Mouse (Mus musculus): ENCODE results near the gene Lysmd4. TPM values are rescaled to one million over a fixed set of nuclear protein-coding genes. Genes with fewer than 3 reads are reported as not detected.

Gene Lysmd4
- polyA plus RNA-seq, 1 experiment: 5.6 TPM

- Histone ChIP-seq H3K4me3 (ENCODE audit: insufficient read depth, low read length) (no peak overlapping the region), H3K27ac (ENCODE audit: insufficient read depth, low read depth, low read length) (no peak overlapping the region), H3K4me1 (ENCODE audit: control insufficient read depth, insufficient read depth, low read length) (no peaks in the 10 kb centered on the region)
- TF ChIP-seq POLR2A (IDR thresholded peaks at IDR 0.05; ENCODE audit: borderline replicate concordance, low read depth, low read length): no peak
- no peak for TF ChIP-seq CTCF (IDR thresholded peaks at IDR 0.05; ENCODE audit: low read depth, low read length)
Observed at GRCm38 (mm10) chr7:67210004-67210833, 12.1 kb upstream of the Lysmd4 start.

GRCm38 (mm10) chr7:67211341-67211740, 11.0 kb upstream of the Lysmd4 start:
- no peaks in the 10 kb centered on the region for H3K4me1 ChIP-seq (ENCODE audit: control insufficient read depth, insufficient read depth, low read length)
- TF ChIP-seq POLR2A (IDR thresholded peaks at IDR 0.05; ENCODE audit: borderline replicate concordance, low read depth, low read length) (no peak), CTCF (IDR thresholded peaks at IDR 0.05; ENCODE audit: low read depth, low read length) (no peak)
- H3K27ac ChIP-seq (ENCODE audit: insufficient read depth, low read depth, low read length): no peak overlapping the region
- no peak overlapping the region for H3K4me3 ChIP-seq (ENCODE audit: insufficient read depth, low read length)

GRCm38 (mm10) chr7:67211971-67212370, 10.4 kb upstream of the Lysmd4 start:
- H3K27ac ChIP-seq (ENCODE audit: insufficient read depth, low read depth, low read length): no peak overlapping the region
- no peak for TF ChIP-seq CTCF (IDR thresholded peaks at IDR 0.05; ENCODE audit: low read depth, low read length)
- H3K4me3 ChIP-seq (ENCODE audit: insufficient read depth, low read length): no peak overlapping the region
- H3K4me1 ChIP-seq (ENCODE audit: control insufficient read depth, insufficient read depth, low read length): no peaks in the 10 kb centered on the region

- TF ChIP-seq CTCF (IDR thresholded peaks at IDR 0.05; ENCODE audit: low read depth, low read length): no peak
- TF ChIP-seq POLR2A (IDR thresholded peaks at IDR 0.05; ENCODE audit: borderline replicate concordance, low read depth, low read length): no peak
- no peaks in the 10 kb centered on the region for H3K4me1 ChIP-seq (ENCODE audit: control insufficient read depth, insufficient read depth, low read length)
- no peak overlapping the region for H3K4me3 ChIP-seq (ENCODE audit: insufficient read depth, low read length)
- H3K27ac ChIP-seq (ENCODE audit: insufficient read depth, low read depth, low read length): no peak overlapping the region
Observed at GRCm38 (mm10) chr7:67213589-67213988, 8.8 kb upstream of the Lysmd4 start.

- Histone ChIP-seq H3K4me1 (ENCODE audit: control insufficient read depth, insufficient read depth, low read length) (no peaks in the 10 kb centered on the region), H3K4me3 (ENCODE audit: insufficient read depth, low read length) (no peak overlapping the region), H3K27ac (ENCODE audit: insufficient read depth, low read depth, low read length) (no peak overlapping the region)
- TF ChIP-seq CTCF (IDR thresholded peaks at IDR 0.05; ENCODE audit: low read depth, low read length) (no peak), POLR2A (IDR thresholded peaks at IDR 0.05; ENCODE audit: borderline replicate concordance, low read depth, low read length) (no peak)
Observed at GRCm38 (mm10) chr7:67216351-67216750, 6.0 kb upstream of the Lysmd4 start.

GRCm38 (mm10) chr7:67217025-67217424, 5.3 kb upstream of the Lysmd4 start:
- no peaks in the 10 kb centered on the region; the same call in 1 of the 2 replicates for H3K4me1 ChIP-seq (ENCODE audit: control insufficient read depth, insufficient read depth, low read length)
- H3K27ac ChIP-seq (ENCODE audit: insufficient read depth, low read depth, low read length): no peak overlapping the region
- peak; percentile 77 for TF ChIP-seq CTCF (IDR thresholded peaks at IDR 0.05; ENCODE audit: low read depth, low read length)
- TF ChIP-seq POLR2A (IDR thresholded peaks at IDR 0.05; ENCODE audit: borderline replicate concordance, low read depth, low read length): no peak
- H3K4me3 ChIP-seq (ENCODE audit: insufficient read depth, low read length): no peak overlapping the region

GRCm38 (mm10) chr7:67225943-67226625, 3.7 kb downstream of the Lysmd4 start:
- no peak overlapping the region for H3K27ac ChIP-seq (ENCODE audit: insufficient read depth, low read depth, low read length)
- no peak for TF ChIP-seq POLR2A (IDR thresholded peaks at IDR 0.05; ENCODE audit: borderline replicate concordance, low read depth, low read length)
- no peak for TF ChIP-seq CTCF (IDR thresholded peaks at IDR 0.05; ENCODE audit: low read depth, low read length)
- H3K4me1 ChIP-seq (ENCODE audit: control insufficient read depth, insufficient read depth, low read length): peaks cover 7% of the 10 kb centered on the region
- H3K4me3 ChIP-seq (ENCODE audit: insufficient read depth, low read length): no peak overlapping the region

- Histone ChIP-seq H3K4me1 (ENCODE audit: control insufficient read depth, insufficient read depth, low read length) (peaks cover 7% of the 10 kb centered on the region; the same call in 1 of the 2 replicates), H3K4me3 (ENCODE audit: insufficient read depth, low read length) (no peak overlapping the region), H3K27ac (ENCODE audit: insufficient read depth, low read depth, low read length) (no peak overlapping the region)
- TF ChIP-seq POLR2A (IDR thresholded peaks at IDR 0.05; ENCODE audit: borderline replicate concordance, low read depth, low read length) (no peak), CTCF (IDR thresholded peaks at IDR 0.05; ENCODE audit: low read depth, low read length) (no peak)
Observed at GRCm38 (mm10) chr7:67227538-67227937, 5.2 kb downstream of the Lysmd4 start.

GRCm38 (mm10) chr7:67228390-67228789, 6.0 kb downstream of the Lysmd4 start:
- Histone ChIP-seq H3K4me3 (ENCODE audit: insufficient read depth, low read length) (no peak overlapping the region), H3K27ac (ENCODE audit: insufficient read depth, low read depth, low read length) (no peak overlapping the region), H3K4me1 (ENCODE audit: control insufficient read depth, insufficient read depth, low read length) (peaks cover 2% of the 10 kb centered on the region; the same call in 1 of the 2 replicates)
- no peak for TF ChIP-seq CTCF (IDR thresholded peaks at IDR 0.05; ENCODE audit: low read depth, low read length)
- no peak for TF ChIP-seq POLR2A (IDR thresholded peaks at IDR 0.05; ENCODE audit: borderline replicate concordance, low read depth, low read length)

All from bone marrow macrophage, adult 2 months (primary cell).